Mouse (Mus musculus): ENCODE measurements around the gene Zc3h7b. TPM values are rescaled to one million over a fixed set of nuclear protein-coding genes. Genes with fewer than 3 reads are reported as not detected.

The Zc3h7b gene
- total RNA-seq, 2 experiments from 2014 or later, result 75.1 to 77.3 TPM

GRCm38 (mm10) chr15:81845724-81846123 is 100.9 kb downstream of the Zc3h7b start:
- peak; percentile 93 to 94 for DNase-seq

Other genes starting within 250 kb of the Zc3h7b start
- gene Ep300, start 159.7 kb upstream of the Zc3h7b start, total RNA-seq (2021), result 10 to 100 TPM; 69.0 to 69.7 TPM
- 10 to 100 TPM; 15.5 to 17.7 TPM for gene L3mbtl2, start 81.2 kb upstream of the Zc3h7b start, total RNA-seq (2021)
- gene Chadl, start 47.8 kb upstream of the Zc3h7b start, total RNA-seq (2021), result 1 to 10 TPM; 2.4 to 3.3 TPM
- gene Rangap1, start 473 bp downstream of the Zc3h7b start, total RNA-seq (2021), result 10 to 100 TPM; 54.2 to 78.8 TPM
- gene Tef, start 57.4 kb downstream of the Zc3h7b start, total RNA-seq (2021), result 100 to 1,000 TPM in 1 of 2 experiments, 10 to 100 TPM in 1; 61.4 to 101 TPM
- gene Tob2, start 113.7 kb downstream of the Zc3h7b start, total RNA-seq (2021), result 100 to 1,000 TPM; 103 to 125 TPM
- 10 to 100 TPM; 57.8 to 59.2 TPM for gene Phf5a, start 126.9 kb downstream of the Zc3h7b start, total RNA-seq (2021)
- 100 to 1,000 TPM; 823 to 866 TPM for gene Aco2, start 127.3 kb downstream of the Zc3h7b start, total RNA-seq (2021)
- gene Polr3h, start 181.2 kb downstream of the Zc3h7b start, total RNA-seq (2021), result 10 to 100 TPM; 23.5 to 24.9 TPM
- gene Csdc2, start 191.7 kb downstream of the Zc3h7b start, total RNA-seq (2021), result 10 to 100 TPM; 12.4 to 16.0 TPM
- 10 to 100 TPM; 51.1 to 90.8 TPM for gene Pmm1, start 215.9 kb downstream of the Zc3h7b start, total RNA-seq (2021)
- not detected for gene 1700029P11Rik, start 235.5 kb downstream of the Zc3h7b start, total RNA-seq (2021)
- gene Xrcc6, start 242.8 kb downstream of the Zc3h7b start, total RNA-seq (2021), result 10 to 100 TPM; 55.2 to 81.1 TPM